Mouse (Mus musculus) intestine, embryonic 15.5 days (tissue): Measurements from ENCODE around the gene Slc18a2. TPM values are rescaled to one million over a fixed set of nuclear protein-coding genes. Genes with fewer than 3 reads are reported as not detected.
A peak's percentile ranks its signal among the peaks of the same experiment; 100 is the strongest.

Source experiments
- ATAC-seq: fragments of 200-750 bp; cut with Nextera tagmentation; 2 replicates; pipeline ENCODE4 v1.8.0; 2017; ENCODE audit warnings: moderate TSS enrichment, moderate library complexity
- H3K27ac ChIP-seq: fragments of 300-500 bp; sonication (generic); 2 replicates; pipeline ENCODE4 v1.5.1; 2015; ENCODE audit warnings: mild to moderate bottlenecking, inconsistent platforms
- H3K27me3 ChIP-seq: fragments of 300-500 bp; sonication (generic); replicated peaks from 2 replicates; pipeline ENCODE4 v1.6.1; 2015; ENCODE audit warnings: inconsistent platforms
- H3K36me3 ChIP-seq: fragments of 300-500 bp; sonication (generic); 2 replicates; pipeline ENCODE4 v1.6.1; 2015; ENCODE audit warnings: inconsistent platforms
- H3K4me1 ChIP-seq: fragments of 300-500 bp; sonication (generic); replicated peaks from 2 replicates; pipeline ENCODE4 v1.6.1; 2015; ENCODE audit warnings: inconsistent platforms
- H3K4me2 ChIP-seq: fragments of 300-500 bp; sonication (generic); replicated peaks from 2 replicates; pipeline ENCODE4 v1.6.1; 2015; ENCODE audit warnings: mild to moderate bottlenecking, inconsistent platforms
- H3K4me3 ChIP-seq: fragments of 300-500 bp; sonication (generic); replicated peaks from 2 replicates; pipeline ENCODE4 v1.5.1; 2015; ENCODE audit warnings: inconsistent platforms
- H3K9ac ChIP-seq: fragments of 300-500 bp; sonication (generic); 2 replicates; pipeline ENCODE4 v1.6.1; 2015; ENCODE audit warnings: inconsistent platforms
- H3K9me3 ChIP-seq: fragments of 300-500 bp; sonication (generic); 2 replicates; pipeline ENCODE4 v1.6.1; 2016; ENCODE audit warnings: inconsistent platforms
- WGBS: fragments of 180-500 bp; shearing (Covaris S2); methylation state at CpG from one replicate; pipeline ENCODE4 v1.1.7; 2015; 5-methylcytosine and 5-hydroxymethylcytosine counted together
- polyA plus RNA-seq: library from polyadenylated mRNA; unstranded; fragments of >200 nt; fragmentation: Nextera tagmentation; extraction: Ambion mirVana; gene quantifications from 2 replicates; pipeline ENCODE4 v1.2.1, GENCODE M21; 2015

Gene Slc18a2
- polyA plus RNA-seq, 1 experiment from 2014 or later = 10.3 TPM

DNA sequence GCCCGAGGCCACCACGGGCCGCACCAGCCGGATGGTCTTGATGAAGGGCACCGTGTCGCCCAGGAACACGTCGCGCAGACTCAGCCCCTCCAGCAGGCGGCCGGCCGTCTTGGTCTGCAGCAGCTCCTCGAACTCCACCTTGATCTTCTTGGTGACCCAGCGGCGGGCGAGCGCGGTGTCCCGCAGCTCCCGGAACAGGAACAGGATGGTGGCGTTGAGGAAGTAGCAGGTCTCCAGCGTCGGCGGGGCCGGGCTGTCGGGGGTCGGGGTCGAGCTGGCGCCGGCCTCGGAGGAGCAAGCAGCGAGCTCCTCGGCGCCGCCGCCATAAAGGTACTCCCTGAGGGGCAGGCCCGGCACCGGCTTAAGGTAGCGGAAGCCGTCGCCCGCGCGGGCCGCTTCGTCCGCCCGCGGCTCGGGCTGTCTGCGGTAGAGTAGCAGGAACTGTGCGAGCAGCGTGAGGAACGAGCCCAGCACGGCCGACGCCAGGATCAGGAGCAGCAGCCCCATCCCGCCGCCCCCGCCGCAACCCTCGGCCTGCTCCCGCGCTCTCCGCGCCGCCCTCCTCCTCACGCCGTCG, 84.5 kb downstream of the Slc18a2 start:
- Histone ChIP-seq H3K27ac (peak overlapping the region; percentile 92), H3K9ac (peak overlapping the region; percentile 90), H3K4me1 (0 out of 2 replicates have a peak, but pooled peaks cover 7% of the 10 kb centered on the region), H3K4me2 (peak overlapping the region; percentile 95), H3K4me3 (peak overlapping the region; percentile 97), H3K27me3 (no peaks in the 10 kb centered on the region), H3K9me3 (no peaks in the 10 kb centered on the region), H3K36me3 (no peaks in the 10 kb centered on the region)
- under 1% methylated on average over 70 of the region's 70 CpGs for WGBS
- ATAC-seq = peak; percentile 70

Other genes starting within 250 kb of the Slc18a2 start
- 13.4 and 14.8 TPM in 2 replicates for gene Shtn1, start 184.8 kb upstream of the Slc18a2 start, polyA plus RNA-seq
- not detected in 2 replicates for gene Vax1, start 90.8 kb upstream of the Slc18a2 start, polyA plus RNA-seq
- gene Kcnk18, start 41.7 kb upstream of the Slc18a2 start, polyA plus RNA-seq = not detected in 2 replicates
- gene Rps12-ps3, start 61.4 kb downstream of the Slc18a2 start, polyA plus RNA-seq = 19.1 and 28.7 TPM in 2 replicates
- gene Pdzd8, start 84.9 kb downstream of the Slc18a2 start, polyA plus RNA-seq = 9.7 and 10.1 TPM in 2 replicates
- 0.10 and 0.43 TPM in 2 replicates for gene Emx2, start 197.5 kb downstream of the Slc18a2 start, polyA plus RNA-seq